Mouse (Mus musculus) cerebellum, adult 11 months (tissue): Measurements from ENCODE around the gene Ttc30a2.

Experiments used
- DNase-seq: peaks from one replicate; pipeline ENCODE4 v3.0.0; 2022

The Ttc30a2 gene

GRCm38 (mm10) chr2:75926061-75926460 is 51.9 kb downstream of the Ttc30a2 start:
- DNase-seq = no peak
